Mouse (Mus musculus) ES-CJ7 (cell line): Measurements from ENCODE around the gene Sdf2.

Source experiments
- DNase-seq: peaks from one replicate; pipeline ENCODE4 v3.0.0; 2011; ENCODE audit warnings: low read depth, low spot score

Gene Sdf2

DNA sequence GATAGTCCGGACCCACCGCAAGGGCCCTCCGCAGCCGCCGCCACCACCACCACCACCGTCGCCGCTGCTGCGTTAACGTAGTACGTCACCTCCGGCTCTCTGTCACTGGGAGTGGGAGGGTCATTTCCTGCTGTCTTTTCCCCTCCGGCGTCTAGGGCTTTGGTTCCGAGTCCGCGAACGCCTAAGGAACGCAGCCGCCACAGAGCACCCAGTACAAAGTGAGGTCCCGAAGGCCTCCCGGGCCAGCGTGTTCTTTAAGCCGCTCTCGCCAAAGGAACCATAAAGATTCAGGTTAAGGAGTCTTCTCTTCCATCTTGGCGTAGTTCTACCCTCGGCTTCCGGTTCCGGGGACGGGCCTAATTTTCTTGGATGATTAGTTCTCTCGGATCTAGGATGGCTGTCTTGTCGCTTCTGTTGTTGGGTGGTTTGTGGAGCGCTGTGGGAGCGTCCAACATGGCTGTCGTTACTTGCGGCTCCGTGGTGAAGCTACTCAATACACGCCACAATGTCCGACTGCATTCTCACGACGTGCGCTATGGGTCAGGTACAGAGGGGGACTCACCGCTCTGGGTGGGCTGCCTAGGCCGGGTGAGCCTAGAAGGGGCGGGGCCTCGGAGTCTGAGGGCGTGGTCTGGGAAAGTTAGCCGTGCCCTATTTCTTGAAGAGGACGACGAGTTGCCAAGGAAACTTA is at the start of gene Sdf2, which contains the start of gene Supt6:
TSS of gene Sdf2 (plus strand) at position 120 of the 691 bp plus-strand sequence.
TSS of gene Supt6 (minus strand) at position 361 of the 691 bp plus-strand sequence.
- DNase-seq, result peak; percentile 92

DNA sequence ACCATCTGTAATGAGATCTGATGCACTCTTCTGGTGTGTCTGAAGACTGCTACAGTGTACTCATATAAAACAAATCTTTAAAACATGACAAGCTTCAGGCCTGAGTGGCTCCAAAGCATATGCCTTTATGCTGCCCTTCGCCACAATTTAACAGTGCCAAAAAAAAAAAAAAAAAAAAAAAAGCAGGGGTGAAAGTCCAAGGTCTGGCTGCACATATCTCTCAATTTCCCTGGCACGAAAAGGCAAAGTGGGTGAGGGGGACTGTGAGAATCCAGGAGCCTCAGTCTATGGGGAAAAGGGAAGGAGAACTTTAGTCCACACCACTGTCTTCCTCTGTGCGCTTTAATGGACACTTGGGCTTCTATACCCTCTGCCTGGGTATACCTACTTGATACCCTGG is 43.2 kb upstream of the Sdf2 start:
- no peak for DNase-seq

DNA sequence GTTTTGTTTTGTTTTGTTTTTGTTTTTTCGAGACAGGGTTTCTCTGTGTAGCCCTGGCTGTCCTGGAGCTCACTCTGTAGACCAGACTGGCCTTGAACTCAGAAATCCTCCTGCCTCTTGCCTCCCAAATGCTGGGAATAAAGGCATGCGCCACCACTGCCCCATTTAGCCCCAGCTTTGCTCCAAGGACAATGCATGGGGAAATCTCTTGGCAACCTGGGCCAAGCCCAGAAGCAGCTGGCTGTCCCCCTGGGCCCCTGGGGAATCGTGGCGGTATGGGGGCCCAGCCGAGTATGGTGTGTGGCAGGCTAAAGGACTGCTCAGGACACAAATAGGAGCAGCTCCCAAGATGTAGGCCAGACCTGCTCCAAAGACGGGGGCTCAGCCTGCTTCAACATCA is 41.3 kb upstream of the Sdf2 start:
- DNase-seq, result no peak

DNA sequence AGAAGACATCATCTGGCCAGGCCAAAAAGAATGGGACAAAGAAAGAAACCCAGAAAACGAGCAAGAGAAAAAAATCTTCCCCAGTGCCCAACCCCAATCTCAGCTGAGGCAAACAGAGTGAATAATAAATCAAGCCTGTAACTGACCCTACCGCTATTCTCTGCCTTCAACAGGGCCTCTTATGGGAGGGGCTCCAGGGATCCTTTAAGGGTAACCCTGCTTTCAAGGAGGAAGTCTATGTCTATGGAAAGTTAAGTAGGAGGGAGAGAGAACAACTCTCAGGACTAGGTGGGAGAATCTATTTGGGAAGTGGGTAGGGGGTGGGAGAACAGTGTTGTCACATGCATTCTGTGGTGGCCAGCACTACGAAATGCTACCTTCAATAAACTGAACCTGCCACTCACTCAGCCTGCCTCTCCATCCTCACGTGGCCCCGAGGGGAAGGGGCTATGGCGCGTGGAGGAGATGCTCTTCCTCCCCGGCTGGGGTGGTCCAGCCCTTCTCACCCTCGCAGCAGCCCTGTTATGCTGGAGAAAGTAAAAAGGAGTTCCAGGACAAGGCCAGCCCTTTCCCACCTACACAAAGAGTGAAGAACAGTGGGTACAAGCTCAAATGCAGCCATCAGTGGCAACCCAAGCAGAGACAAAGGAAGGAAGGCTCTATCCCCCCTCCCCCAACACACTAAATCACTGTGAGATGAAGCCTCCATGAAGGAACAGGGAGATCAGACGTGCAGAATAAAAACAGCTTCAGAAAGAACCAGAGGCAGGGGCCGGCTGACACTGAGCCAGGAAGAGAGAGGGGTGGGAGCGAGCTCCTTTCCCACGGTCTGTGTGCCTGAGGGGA is 40.0 kb upstream of the Sdf2 start:
- DNase-seq, result no peak

DNA sequence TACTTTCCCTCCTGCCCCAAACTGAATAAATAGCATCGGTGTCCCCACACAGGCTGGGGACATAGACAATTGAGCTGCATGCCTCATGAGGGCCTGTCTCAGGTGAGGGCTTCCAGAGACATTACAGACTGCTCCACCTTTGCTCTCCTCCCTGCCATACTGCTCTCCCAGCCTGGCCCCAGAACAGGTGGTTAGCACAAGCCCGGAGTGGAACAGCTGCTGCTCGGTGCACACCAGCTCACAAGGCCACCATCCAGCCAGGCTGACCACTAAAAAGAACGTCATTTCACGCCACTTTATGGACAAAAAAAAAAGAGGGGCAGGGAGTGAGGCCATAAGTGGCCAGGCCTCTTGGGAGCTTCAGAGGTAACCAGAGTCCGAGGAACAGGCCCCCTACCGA is 38.4 kb upstream of the Sdf2 start:
- no peak for DNase-seq

DNA sequence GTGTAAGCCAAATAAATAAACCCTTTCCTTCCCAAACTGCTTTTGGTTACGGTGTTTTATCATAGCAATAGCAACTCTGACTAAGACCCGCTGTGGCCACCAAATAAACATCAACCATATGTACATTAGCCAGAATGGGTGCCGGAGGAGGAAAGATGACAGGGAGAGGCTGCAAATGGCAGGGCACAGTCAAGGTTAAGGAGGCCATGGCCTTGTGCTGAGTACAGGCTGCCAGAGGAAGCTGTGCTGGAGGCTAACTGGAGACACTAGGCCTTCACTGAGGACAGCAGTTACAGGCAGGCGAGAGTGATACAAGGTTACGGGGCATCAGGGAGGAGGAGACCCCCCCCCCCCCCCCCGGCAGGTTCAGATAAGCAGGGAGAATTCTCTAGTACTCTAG is 35.7 kb upstream of the Sdf2 start:
- no peak for DNase-seq

DNA sequence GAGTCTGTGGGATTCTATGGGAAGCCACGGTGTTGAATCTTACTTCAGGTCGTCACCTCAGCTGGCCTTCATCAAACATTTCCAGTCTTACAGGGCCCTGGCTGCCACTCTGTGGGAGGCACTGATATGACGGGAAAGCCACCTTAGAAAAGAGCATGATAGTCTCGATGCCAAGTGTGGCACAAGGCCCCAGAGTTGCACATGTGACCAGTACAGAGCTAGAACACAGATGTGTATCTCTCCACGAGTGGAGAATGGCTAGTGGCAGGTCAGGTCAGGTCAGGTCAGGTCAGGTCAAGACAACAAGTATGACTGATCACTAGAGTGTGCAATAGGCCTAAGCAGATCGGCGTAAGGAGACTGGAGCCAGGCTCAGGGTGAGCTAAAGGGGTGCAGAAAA is 34.9 kb upstream of the Sdf2 start:
- DNase-seq, result no peak

DNA sequence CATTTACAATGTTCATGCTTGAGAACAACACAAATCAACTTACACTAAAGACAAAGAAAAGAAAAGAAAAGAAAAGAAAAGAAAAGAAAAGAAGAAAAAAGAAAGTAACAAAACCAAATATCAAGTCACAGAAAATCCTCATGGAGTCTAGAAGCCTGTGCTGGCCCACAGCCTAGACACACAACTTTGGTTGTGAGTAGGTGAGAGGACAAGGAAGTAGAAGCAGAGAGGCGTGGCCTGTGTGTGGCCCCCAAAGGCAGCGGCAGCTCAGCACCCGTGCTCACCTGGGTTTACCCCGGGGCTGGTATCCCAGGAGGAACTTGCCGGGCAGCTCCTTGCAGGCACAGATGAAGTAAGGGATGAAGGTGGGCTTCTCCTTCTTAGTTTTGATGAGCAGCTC is 34.0 kb upstream of the Sdf2 start:
- DNase-seq, result no peak

DNA sequence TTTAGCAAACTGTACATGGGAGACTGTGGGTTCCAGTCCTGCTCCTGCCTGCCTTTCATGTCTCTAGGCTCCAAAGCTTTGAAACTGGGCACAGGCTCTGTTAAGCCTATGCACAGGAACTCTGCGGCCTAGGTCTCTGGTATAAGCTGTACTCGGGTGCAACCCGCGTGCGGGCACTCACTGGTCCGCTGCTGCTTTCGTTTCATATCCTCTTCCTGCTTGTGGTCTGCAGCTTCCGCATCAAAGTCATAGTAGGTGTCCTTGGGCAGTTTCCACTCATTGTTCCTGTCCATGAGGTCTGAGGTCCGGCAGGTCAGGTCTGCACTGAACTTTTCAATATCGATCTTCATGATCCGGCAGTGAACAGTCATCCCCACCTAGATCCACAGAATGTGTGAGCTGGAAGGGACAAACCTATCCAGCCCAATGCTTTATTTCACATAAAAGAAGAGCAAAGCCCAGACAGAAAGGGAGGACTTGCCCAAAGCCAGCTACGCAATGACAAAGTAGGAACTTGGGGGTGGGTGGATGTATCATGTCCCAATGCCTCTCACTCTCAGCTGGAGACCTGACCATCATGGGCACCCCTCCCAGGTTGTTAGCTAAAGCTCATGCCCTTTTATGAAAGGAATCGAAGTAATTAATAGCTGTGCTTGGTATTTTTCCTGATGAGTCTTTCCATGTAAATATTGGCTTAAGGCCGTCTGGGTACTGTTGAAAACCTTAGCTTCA is 32.3 kb upstream of the Sdf2 start:
- no peak for DNase-seq

DNA sequence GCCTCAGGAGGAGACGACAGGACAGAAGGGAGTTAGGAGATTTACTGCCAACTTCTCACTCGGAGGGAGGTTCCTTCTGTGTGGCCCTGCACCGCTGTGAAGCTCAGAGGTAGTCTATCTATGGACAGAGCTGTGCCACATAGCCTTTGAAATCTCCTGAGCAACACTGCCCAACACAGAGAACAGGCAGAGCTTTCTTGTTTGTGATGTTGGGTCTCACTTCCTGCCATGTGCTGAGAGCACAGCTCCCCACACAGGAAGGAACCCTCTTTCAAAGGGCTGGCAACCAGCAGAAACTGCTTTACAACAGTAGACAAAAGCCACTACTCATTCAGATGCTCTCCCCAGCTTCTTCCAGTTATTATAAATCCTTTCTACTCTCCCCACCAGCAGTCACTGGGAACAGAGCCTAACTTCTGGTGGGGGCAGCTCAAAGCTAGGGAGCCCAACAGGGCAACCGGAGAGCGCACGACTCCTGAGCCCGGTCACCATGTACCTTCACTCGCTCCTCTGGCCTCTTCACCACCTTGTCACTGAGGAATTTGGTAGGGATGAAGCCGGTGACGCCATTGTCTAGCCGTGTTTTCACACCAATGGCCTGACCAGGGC is 29.7 kb upstream of the Sdf2 start:
- no peak for DNase-seq

DNA sequence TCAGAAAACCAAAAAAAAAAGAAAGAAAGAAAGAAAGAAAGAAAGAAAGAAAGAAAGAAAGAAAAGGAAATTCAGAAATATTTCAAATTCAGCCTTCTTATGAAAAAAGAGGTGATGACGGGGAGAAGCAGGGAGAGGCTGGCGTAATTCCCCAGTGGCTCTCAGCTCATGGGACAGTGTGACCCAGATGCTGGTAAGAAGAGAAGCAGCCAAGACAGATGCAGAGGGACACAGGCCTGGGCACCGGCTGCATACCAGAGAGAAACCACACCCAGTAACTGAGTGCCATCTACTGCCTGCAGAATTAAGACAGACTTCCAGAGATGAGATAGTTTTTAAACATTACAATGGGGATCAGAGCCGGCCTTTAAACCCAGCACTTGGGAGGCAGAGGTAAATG is 22.0 kb upstream of the Sdf2 start:
- no peak for DNase-seq

DNA sequence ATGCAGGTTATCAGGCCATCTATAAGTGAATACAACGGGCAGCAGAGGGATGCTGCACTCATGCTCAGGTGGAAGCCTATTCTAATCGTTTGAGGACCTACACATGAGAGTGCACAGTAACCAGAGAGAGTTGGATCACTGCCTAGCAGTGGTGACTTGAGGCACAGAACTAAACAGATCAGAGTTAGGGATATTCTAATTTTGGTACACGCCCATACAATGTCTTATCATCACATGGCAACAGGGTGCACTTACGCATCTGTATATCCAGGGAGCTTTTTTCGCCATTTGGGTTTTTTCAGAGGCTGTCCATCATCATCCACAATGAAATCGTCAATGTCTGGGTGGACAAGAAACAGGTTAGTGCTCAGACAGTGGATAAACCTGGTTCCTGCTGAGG is 14.0 kb upstream of the Sdf2 start:
- DNase-seq, result no peak

DNA sequence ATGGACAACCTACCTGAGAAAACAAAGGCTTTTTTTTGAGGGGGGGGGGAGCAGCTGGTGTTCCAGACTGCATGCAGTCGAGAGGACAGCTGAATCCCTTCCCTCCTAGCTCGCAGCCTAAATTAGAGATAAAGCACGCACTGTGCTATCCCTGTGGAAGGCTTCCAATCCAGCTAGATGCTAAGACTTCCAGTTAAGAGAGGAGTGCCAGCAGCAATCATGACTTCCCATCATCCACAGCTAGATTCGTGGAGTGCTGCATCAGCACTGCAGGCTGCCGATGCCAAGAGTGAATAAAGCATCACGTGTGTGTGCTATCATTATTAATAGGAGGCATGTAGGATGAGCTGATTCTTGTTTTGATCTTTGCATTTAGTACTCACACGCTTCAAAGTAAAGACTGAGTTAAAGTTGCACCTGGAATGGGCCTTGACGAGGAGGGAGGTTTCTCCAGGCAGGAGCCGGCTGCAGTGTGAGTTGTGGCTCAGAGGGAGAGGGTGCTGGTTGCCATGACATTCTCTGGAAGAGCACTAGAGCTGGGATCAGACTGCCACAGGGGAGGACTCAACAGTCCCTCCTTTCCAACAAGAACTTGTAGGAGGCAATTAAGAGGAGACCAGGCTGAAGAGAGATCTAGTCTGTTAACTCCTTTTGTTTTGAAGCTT is 5.2 kb upstream of the Sdf2 start:
- no peak for DNase-seq

DNA sequence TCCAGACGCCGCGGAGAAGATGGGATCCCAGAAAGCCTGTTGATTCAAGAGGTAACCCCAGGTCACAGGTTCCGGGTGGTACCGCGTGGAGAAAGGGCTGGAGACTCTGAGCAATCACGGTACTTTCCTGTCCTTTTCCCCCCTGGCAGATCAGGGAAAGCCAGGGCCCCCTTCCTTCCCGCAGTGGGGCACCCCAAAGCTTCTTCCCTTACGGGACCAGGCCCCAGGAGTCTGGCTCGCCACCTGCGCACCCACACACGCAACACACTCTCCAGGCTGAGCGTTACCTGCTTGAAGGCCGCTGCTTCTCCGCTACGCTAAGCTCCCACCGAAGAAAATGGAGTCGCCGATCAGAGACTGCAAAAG is 302 bp upstream of the Sdf2 start:
- DNase-seq, result no peak

DNA sequence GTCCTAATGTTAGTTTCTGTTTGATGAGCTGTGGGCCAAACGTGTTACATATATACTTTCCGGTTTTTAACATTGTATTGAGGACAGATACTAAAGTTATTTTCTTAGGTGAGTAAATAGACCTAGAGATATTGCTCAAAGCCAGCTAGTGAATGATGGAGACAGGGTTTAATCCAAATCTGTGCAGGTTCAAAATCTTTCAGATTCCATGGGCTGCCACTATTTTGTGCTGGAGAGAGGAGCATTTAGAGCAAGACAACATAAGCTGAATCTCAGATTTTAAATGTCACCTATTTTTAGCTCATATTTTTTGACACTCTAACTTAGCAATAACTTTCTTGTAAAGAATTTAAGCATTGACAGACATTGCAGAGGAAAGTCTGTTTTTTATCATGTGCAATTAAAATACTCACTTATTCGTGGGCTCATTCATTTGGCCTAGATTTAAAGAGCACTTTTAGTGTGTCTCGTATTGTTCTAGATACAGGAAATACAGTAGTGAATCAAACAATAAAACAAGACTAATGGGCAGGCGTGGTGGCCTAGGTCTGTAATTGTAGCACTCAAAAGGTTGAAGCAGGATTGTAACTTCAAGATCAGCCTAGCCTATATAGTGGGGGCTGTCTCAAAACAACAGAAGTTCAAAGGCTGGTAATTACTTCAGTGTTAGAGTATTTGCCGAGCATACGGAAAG is 919 bp downstream of the Sdf2 start:
- no peak for DNase-seq

DNA sequence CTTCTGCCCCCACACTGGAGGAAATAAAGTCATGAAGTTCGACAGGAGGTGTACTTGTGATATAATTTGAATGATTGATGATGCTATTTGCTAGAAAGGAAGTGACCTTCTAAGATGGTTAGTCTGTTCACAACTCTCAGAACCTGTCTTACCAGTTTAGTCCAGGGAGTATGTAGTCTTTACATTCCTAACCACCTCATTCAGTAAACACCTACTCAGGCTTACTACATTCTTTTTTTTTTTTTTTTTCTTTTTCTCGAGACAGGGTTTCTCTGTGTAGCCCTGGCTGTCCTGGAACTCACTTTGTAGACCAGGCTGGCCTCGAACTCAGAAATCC is 1.4 kb downstream of the Sdf2 start:
- DNase-seq, result no peak

DNA sequence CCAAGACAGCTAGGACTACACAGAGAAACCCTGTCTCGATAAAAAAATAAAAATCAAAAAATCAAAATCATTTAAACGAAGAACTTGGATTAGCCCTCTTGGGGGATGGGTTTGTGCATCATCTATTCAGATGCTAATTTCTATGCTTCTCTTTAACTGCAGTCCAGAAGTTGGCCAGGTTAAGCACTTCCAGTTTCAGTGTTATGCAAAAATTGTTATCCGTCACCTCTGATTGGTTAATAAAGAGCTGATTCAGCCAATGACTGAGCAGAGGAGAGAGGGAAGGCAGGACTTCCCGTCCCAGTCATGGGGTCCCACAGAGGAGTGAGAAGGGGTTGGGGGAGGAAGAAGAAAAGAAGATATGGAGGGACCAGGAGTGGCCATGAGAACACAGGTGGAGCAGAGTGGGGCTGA is 2.2 kb downstream of the Sdf2 start:
- DNase-seq, result peak; percentile 98

DNA sequence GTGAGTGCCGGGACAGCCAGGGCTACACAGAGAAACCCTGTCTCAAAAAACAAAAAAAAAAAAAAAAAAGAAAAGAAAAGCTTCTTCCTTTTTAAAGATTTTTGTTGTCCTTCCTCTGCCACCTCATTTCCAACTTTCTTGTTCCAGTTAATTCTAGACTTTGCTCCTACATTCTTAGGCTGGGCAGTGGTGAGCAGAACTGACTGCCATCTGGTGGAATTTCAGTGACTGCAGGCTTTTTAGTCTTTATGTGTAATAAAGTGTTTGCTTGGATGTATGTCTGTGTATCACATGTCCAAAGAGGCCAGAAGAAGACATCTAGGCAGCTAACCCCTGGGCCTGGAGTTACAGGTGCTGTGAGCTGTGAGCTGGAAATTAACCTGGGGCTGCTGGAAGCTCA is 11.1 kb downstream of the Sdf2 start:
- no peak for DNase-seq

DNA sequence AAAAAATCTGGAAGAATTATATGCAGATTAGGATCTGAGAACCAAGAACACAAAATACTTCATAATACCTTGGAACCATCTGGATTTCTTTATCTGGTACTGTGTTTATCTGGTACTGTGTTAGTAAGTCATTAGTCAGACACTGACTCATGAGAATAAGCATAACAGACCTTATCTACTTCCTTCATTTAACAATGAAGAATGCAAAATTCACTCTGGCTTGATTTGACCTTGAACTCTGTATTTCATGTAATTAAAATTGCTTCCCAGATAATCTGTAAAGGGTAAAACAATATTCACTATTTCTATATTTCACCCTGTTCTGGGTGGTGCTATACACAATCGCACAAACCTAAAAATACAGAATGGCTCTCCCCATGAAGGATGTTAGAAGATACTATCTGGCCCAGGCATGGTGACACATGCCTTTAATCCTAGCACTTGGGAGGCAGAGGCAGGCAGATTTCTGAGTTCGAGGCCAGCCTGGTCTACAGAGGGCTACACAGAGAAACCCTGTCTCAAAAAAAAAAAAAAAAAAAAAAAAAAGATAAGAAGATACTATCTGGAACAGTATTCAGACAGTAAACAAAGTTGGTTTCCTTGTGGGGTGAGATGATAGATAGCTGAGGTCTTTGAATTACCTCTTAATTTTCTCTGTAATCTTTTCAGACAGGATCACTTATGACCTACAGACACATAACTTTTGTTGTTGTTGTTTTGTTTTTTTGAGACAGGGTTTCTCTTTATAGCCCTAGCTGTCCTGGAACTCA is 15.1 kb downstream of the Sdf2 start:
- DNase-seq, result no peak
